Mouse (Mus musculus): ENCODE data around the gene Chrm5. TPM values are rescaled to one million over a fixed set of nuclear protein-coding genes. Genes with fewer than 3 reads are reported as not detected.
"Not testable (repeated sequence)": the region's sequence is repeated elsewhere in the genome, so short reads cannot be mapped to it uniquely, and the experiment has no call there.

The Chrm5 gene
- polyA plus RNA-seq, 1 experiment from 2014 or later, result not detected

DNA sequence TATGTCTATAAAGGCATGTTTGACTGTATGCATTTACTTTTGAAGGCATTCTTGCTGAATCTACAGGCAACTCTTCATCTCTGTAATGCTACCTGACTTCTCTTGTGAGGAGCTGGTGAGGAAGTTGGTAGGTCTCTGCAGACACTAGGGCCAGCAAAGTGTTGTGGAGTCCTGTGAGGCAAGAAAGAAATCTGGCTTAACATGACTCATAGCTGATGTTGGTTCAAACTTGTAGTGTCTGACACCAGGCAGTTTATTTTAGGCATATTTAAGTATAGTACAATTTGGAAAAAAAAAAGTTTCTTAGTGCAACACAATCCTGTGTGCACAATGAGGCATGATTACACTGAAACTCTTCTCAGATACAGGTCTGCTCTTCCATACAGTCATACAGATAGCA lies 11.0 kb downstream of the Chrm5 start:
- H3K4me3 ChIP-seq (ENCODE audit: low read depth, low read length), result no peak overlapping the region
- no peaks in the 10 kb centered on the region for H3K9me3 ChIP-seq (ENCODE audit: control insufficient read depth, low read length)
- H3K27ac ChIP-seq (ENCODE audit: low read depth, low read length), result no peak overlapping the region
- no peaks in the 10 kb centered on the region for H3K27me3 ChIP-seq (ENCODE audit: control insufficient read depth, insufficient read depth, low read length)
- DNase-seq (ENCODE audit: low spot score, missing footprints) (no peak), ATAC-seq (ENCODE audit: low FRiP score) (no peak)
- no peak overlapping the region for H3K4me2 ChIP-seq
- H3K4me1 ChIP-seq (ENCODE audit: control insufficient read depth, insufficient read depth, low read length), result no peaks in the 10 kb centered on the region
- no peak overlapping the region for H3K9ac ChIP-seq (ENCODE audit: low read length)
- no peaks in the 10 kb centered on the region; the same call in 1 of the 2 replicates for H3K36me3 ChIP-seq (ENCODE audit: control insufficient read depth, insufficient read depth, low read length)

- Histone ChIP-seq H3K27me3 (ENCODE audit: control insufficient read depth, insufficient read depth, low read length) (no peaks in the 10 kb centered on the region), H3K4me2 (no peak overlapping the region), H3K36me3 (ENCODE audit: control insufficient read depth, insufficient read depth, low read length) (peaks cover 6% of the 10 kb centered on the region; the same call in 1 of the 2 replicates), H3K9ac (ENCODE audit: low read length) (no peak overlapping the region), H3K4me3 (ENCODE audit: low read depth, low read length) (no peak overlapping the region), H3K27ac (ENCODE audit: low read depth, low read length) (no peak overlapping the region), H3K9me3 (ENCODE audit: control insufficient read depth, low read length) (no peaks in the 10 kb centered on the region), H3K4me1 (ENCODE audit: control insufficient read depth, insufficient read depth, low read length) (peaks cover 4% of the 10 kb centered on the region; the same call in 1 of the 2 replicates)
- 93% methylated on average over 3 of the region's 3 CpGs for WGBS
- no peak for DNase-seq (ENCODE audit: low spot score, missing footprints)
- ATAC-seq (ENCODE audit: low FRiP score), result no peak
Observed at GRCm38 (mm10) chr2:112460557-112460956, 20.0 kb downstream of the Chrm5 start.

DNA sequence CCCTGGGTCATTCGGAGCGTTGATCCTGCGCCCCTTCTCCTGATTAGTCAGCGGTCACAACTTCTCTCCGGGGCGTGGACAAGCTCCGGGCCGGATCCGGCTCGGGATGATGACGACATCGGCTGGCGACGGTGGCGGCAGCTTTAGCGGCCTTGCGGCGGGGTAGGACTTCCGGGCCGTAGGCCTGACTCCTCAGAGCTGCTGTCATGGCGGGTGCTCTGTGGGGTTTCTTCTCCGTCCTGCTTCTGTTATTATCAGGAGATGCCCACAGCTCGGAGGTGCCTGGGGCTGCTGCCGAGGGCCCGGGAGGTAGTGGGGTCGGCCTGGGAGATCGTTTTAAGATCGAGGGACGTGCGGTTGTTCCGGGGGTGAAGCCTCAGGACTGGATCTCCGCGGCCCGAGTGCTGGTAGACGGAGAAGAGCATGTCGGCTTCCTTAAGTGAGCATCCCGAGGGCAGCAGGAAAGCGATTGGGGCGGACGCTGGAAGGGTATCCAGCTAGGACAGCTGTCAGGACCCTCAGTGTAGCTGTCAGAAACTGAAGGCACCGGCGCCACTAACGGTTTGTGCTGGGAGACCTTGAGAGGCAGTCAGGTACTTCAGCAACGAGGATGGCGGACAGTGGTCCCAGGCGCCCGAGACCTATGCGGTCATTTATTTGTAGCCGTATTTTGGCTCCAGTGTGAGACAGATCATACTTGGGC lies 25.6 kb downstream of the Chrm5 start, which contains the start of gene Emc7:
TSS of gene Emc7 (plus strand) at position 136 of the 703 bp plus-strand sequence.
- H3K4me1 ChIP-seq (ENCODE audit: control insufficient read depth, insufficient read depth, low read length), result peaks cover 4% of the 10 kb centered on the region
- H3K36me3 ChIP-seq (ENCODE audit: control insufficient read depth, insufficient read depth, low read length), result peaks cover 1% of the 10 kb centered on the region; the same call in 1 of the 2 replicates
- DNase-seq (ENCODE audit: low spot score, missing footprints), result peak; percentile 99
- H3K9ac ChIP-seq (ENCODE audit: low read length), result peak within 1 kb of the TSS; percentile 89
- no peaks in the 10 kb centered on the region for H3K9me3 ChIP-seq (ENCODE audit: control insufficient read depth, low read length)
- peak within 1 kb of the TSS; percentile 85 for H3K4me3 ChIP-seq (ENCODE audit: low read depth, low read length)
- under 1% methylated on average over 49 of the region's 49 CpGs for WGBS
- peak within 1 kb of the TSS; percentile 4; the same call in 1 of the 2 replicates for H3K27ac ChIP-seq (ENCODE audit: low read depth, low read length)
- H3K27me3 ChIP-seq (ENCODE audit: control insufficient read depth, insufficient read depth, low read length), result no peaks in the 10 kb centered on the region
- peak within 1 kb of the TSS; percentile 78 for H3K4me2 ChIP-seq
- peak; percentile 99 for ATAC-seq (ENCODE audit: low FRiP score)

GRCm38 (mm10) chr2:112454125-112454861 lies 26.3 kb downstream of the Chrm5 start:
- no peak for DNase-seq (ENCODE audit: low spot score, missing footprints)
- no peak for ATAC-seq (ENCODE audit: low FRiP score)
- H3K4me1 ChIP-seq (ENCODE audit: control insufficient read depth, insufficient read depth, low read length), result peaks cover 4% of the 10 kb centered on the region
- no peaks in the 10 kb centered on the region for H3K9me3 ChIP-seq (ENCODE audit: control insufficient read depth, low read length)
- H3K27ac ChIP-seq (ENCODE audit: low read depth, low read length), result no peak overlapping the region
- WGBS, result 31% methylated on average over 17 of the region's 17 CpGs
- peak overlapping the region; percentile 89 for H3K9ac ChIP-seq (ENCODE audit: low read length)
- no peaks in the 10 kb centered on the region for H3K36me3 ChIP-seq (ENCODE audit: control insufficient read depth, insufficient read depth, low read length)
- peak overlapping the region; percentile 49 for H3K4me2 ChIP-seq
- H3K4me3 ChIP-seq (ENCODE audit: low read depth, low read length), result peak overlapping the region; percentile 85
- H3K27me3 ChIP-seq (ENCODE audit: control insufficient read depth, insufficient read depth, low read length), result no peaks in the 10 kb centered on the region

DNA sequence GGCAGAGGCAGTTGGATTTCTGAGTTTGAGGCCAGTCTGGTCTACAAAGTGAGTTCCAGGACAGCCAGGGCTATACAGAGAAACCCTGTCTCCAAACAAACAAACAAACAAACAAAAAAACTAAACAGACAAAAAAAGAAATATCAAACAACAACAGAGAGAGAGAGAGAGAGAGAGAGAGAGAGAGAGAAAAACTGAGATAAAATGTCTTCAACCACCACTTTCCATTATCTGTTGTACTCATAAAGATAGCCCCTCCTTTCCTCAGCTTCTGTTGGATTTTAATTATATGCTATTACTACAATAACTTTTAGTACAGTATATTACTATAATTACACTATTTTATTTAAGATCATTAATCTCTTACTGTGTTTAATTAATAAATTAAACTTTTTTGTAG lies 28.1 kb downstream of the Chrm5 start:
- not testable (repeated sequence) for H3K27me3 ChIP-seq (ENCODE audit: control insufficient read depth, insufficient read depth, low read length); H3K4me3 ChIP-seq (ENCODE audit: low read depth, low read length); H3K27ac ChIP-seq (ENCODE audit: low read depth, low read length); H3K9ac ChIP-seq (ENCODE audit: low read length); H3K9me3 ChIP-seq (ENCODE audit: control insufficient read depth, low read length); H3K36me3 ChIP-seq (ENCODE audit: control insufficient read depth, insufficient read depth, low read length); H3K4me2 ChIP-seq; DNase-seq (ENCODE audit: low spot score, missing footprints); ATAC-seq (ENCODE audit: low FRiP score); H3K4me1 ChIP-seq (ENCODE audit: control insufficient read depth, insufficient read depth, low read length)

- Histone ChIP-seq H3K9me3 (ENCODE audit: control insufficient read depth, low read length) (no peaks in the 10 kb centered on the region), H3K4me1 (ENCODE audit: control insufficient read depth, insufficient read depth, low read length) (no peaks in the 10 kb centered on the region; the same call in 1 of the 2 replicates), H3K4me3 (ENCODE audit: low read depth, low read length) (no peak overlapping the region), H3K36me3 (ENCODE audit: control insufficient read depth, insufficient read depth, low read length) (no peaks in the 10 kb centered on the region), H3K27me3 (ENCODE audit: control insufficient read depth, insufficient read depth, low read length) (no peaks in the 10 kb centered on the region), H3K9ac (ENCODE audit: low read length) (no peak overlapping the region), H3K4me2 (no peak overlapping the region), H3K27ac (ENCODE audit: low read depth, low read length) (no peak overlapping the region)
- ATAC-seq (ENCODE audit: low FRiP score), result no peak
- no peak for DNase-seq (ENCODE audit: low spot score, missing footprints)
- 39% methylated on average over 4 of the region's 4 CpGs for WGBS
Observed at GRCm38 (mm10) chr2:112449597-112450296, 30.8 kb downstream of the Chrm5 start.

GRCm38 (mm10) chr2:112448510-112449059 lies 32.0 kb downstream of the Chrm5 start:
- Histone ChIP-seq H3K9ac (ENCODE audit: low read length) (no peak overlapping the region), H3K36me3 (ENCODE audit: control insufficient read depth, insufficient read depth, low read length) (no peaks in the 10 kb centered on the region), H3K4me3 (ENCODE audit: low read depth, low read length) (no peak overlapping the region), H3K4me1 (ENCODE audit: control insufficient read depth, insufficient read depth, low read length) (no peaks in the 10 kb centered on the region), H3K4me2 (no peak overlapping the region), H3K27me3 (ENCODE audit: control insufficient read depth, insufficient read depth, low read length) (no peaks in the 10 kb centered on the region), H3K9me3 (ENCODE audit: control insufficient read depth, low read length) (no peaks in the 10 kb centered on the region), H3K27ac (ENCODE audit: low read depth, low read length) (no peak overlapping the region)
- ATAC-seq (ENCODE audit: low FRiP score) (no peak), DNase-seq (ENCODE audit: low spot score, missing footprints) (no peak)

DNA sequence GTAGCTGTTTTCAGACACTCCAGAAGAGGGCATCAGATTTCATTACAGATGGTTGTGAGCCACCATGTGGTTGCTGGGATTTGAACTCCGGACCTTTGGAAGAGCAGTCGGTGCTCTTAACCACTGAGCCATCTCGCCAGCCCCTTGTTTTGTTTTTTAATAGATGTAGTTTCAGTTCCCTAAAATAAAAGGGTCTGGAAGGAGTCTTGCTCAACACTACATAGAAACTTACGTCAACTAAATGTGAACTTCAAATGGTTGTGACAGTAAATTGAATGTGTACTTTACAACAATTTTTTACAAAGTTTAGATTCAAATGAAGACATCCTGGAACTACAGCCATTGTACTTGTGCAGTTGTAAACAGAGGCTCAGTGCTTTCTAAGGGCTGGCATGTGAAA lies 32.5 kb downstream of the Chrm5 start:
- not testable (repeated sequence) for DNase-seq (ENCODE audit: low spot score, missing footprints); H3K4me1 ChIP-seq (ENCODE audit: control insufficient read depth, insufficient read depth, low read length); H3K9me3 ChIP-seq (ENCODE audit: control insufficient read depth, low read length); ATAC-seq (ENCODE audit: low FRiP score); H3K27ac ChIP-seq (ENCODE audit: low read depth, low read length); H3K4me3 ChIP-seq (ENCODE audit: low read depth, low read length); H3K27me3 ChIP-seq (ENCODE audit: control insufficient read depth, insufficient read depth, low read length); H3K9ac ChIP-seq (ENCODE audit: low read length); H3K4me2 ChIP-seq; H3K36me3 ChIP-seq (ENCODE audit: control insufficient read depth, insufficient read depth, low read length)
- 77% methylated on average over 4 of the region's 4 CpGs for WGBS

- no peak for DNase-seq (ENCODE audit: low spot score, missing footprints)
- H3K4me2 ChIP-seq, result no peak overlapping the region
Observed at GRCm38 (mm10) chr2:112445511-112445910, 35.1 kb downstream of the Chrm5 start.

More at GRCm38 (mm10) chr2:112445511-112445910, 35.1 kb downstream of the Chrm5 start:
- Histone ChIP-seq H3K4me3 (ENCODE audit: low read depth, low read length) (no peak overlapping the region), H3K36me3 (ENCODE audit: control insufficient read depth, insufficient read depth, low read length) (no peaks in the 10 kb centered on the region), H3K9me3 (ENCODE audit: control insufficient read depth, low read length) (no peaks in the 10 kb centered on the region), H3K27ac (ENCODE audit: low read depth, low read length) (no peak overlapping the region), H3K27me3 (ENCODE audit: control insufficient read depth, insufficient read depth, low read length) (no peaks in the 10 kb centered on the region), H3K9ac (ENCODE audit: low read length) (no peak overlapping the region), H3K4me1 (ENCODE audit: control insufficient read depth, insufficient read depth, low read length) (no peaks in the 10 kb centered on the region)
- no peak for ATAC-seq (ENCODE audit: low FRiP score)
